Mouse (Mus musculus): Measurements from ENCODE around the gene Rnf149. TPM values are rescaled to one million over a fixed set of nuclear protein-coding genes. Genes with fewer than 3 reads are reported as not detected.
A peak's percentile ranks its signal among the peaks of the same experiment; 100 is the strongest.

Rnf149 gene
- polyA plus RNA-seq, 1 experiment from 2014 or later = 22.0 TPM

- no peak overlapping the region for H3K9ac ChIP-seq (ENCODE audit: low read length)
- no peaks in the 10 kb centered on the region for H3K9me3 ChIP-seq (ENCODE audit: control insufficient read depth, low read length)
- no peaks in the 10 kb centered on the region for H3K27me3 ChIP-seq (ENCODE audit: control insufficient read depth, insufficient read depth, low read length)
- DNase-seq (ENCODE audit: low spot score, missing footprints) (peak; percentile 98), ATAC-seq (ENCODE audit: low FRiP score) (peak; percentile 48; the same call in 1 of the 2 replicates)
- H3K4me2 ChIP-seq = no peak overlapping the region
- H3K4me1 ChIP-seq (ENCODE audit: control insufficient read depth, insufficient read depth, low read length) = no peaks in the 10 kb centered on the region
- 14% methylated on average over 7 of the region's 7 CpGs for WGBS
- H3K27ac ChIP-seq (ENCODE audit: low read depth, low read length) = no peak overlapping the region
- H3K4me3 ChIP-seq (ENCODE audit: low read depth, low read length) = no peak overlapping the region
- no peaks in the 10 kb centered on the region for H3K36me3 ChIP-seq (ENCODE audit: control insufficient read depth, insufficient read depth, low read length)
These were observed 49.8 kb downstream of the Rnf149 start for GRCm38 (mm10) chr1:39527432-39527831.

DNA sequence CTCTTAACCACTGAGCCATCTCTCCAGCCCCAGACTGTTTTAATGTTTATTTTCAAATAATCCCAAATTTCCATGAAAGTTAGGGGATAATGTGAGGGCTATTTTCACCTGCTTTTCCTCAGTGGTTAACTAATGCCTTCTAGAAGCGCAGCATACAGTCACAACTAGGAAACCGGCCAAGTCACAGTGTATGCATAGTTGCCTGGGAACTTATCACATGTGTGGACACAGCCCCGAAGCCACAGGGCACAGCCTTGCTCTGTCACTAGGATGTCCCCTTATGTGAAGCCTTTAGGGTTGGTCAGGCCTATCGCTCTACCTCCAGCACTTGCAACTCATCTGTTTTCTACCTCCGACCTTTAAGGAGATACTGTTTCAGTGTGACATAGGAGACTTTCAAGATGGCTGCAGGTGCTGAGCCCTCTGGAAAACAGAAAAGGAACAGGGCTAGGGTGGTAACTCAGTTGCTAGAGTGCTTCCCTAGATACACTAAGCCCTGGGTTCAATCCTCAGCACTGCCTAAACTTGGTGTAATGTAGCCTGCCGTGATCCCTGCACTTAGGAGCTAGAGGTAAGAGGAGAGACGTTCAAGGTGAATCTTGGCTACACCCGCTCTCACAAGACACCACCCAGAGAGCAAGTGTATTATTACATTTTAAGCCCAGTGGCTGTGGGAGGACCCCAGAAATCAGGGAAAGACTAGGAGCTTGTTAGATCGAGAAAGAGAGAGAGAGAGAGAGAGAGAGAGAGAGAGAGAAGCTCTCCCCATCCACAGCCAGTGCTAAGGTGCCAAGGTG, 50.6 kb downstream of the Rnf149 start:
- no peaks in the 10 kb centered on the region for H3K4me1 ChIP-seq (ENCODE audit: control insufficient read depth, insufficient read depth, low read length)
- ATAC-seq (ENCODE audit: low FRiP score) (no peak), DNase-seq (ENCODE audit: low spot score, missing footprints) (no peak)
- 85% methylated on average over 9 of the region's 9 CpGs for WGBS
- no peak overlapping the region for H3K4me2 ChIP-seq
- no peaks in the 10 kb centered on the region for H3K36me3 ChIP-seq (ENCODE audit: control insufficient read depth, insufficient read depth, low read length)
- no peak overlapping the region for H3K9ac ChIP-seq (ENCODE audit: low read length)
- no peaks in the 10 kb centered on the region for H3K9me3 ChIP-seq (ENCODE audit: control insufficient read depth, low read length)
- no peak overlapping the region for H3K4me3 ChIP-seq (ENCODE audit: low read depth, low read length)
- no peak overlapping the region for H3K27ac ChIP-seq (ENCODE audit: low read depth, low read length)
- H3K27me3 ChIP-seq (ENCODE audit: control insufficient read depth, insufficient read depth, low read length) = no peaks in the 10 kb centered on the region

DNA sequence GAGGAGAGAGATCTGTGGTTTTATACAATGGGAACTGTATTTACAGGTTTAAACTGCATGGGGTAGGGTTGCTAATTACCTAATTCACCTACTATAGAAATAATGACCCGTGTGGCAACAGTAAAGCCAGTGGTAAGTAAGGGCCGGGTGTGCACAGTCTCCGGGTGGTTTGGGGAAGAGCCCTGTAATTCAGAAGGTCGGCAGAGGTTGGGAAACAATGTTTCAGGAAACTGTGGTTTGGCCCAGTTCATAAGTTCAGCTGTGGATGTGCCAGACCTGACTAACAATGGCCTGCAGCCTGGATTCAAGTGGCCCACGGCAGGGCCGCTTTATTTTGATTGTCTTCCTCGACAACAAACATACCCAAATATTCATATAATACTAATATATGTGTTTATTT, 51.4 kb downstream of the Rnf149 start:
- 83% methylated on average over 7 of the region's 7 CpGs for WGBS
- no peaks in the 10 kb centered on the region for H3K27me3 ChIP-seq (ENCODE audit: control insufficient read depth, insufficient read depth, low read length)

GRCm38 (mm10) chr1:39522519-39522918, 54.7 kb downstream of the Rnf149 start:
- WGBS = 36% methylated on average over 5 of the region's 5 CpGs
- H3K36me3 ChIP-seq (ENCODE audit: control insufficient read depth, insufficient read depth, low read length) = no peaks in the 10 kb centered on the region
- no peak overlapping the region for H3K27ac ChIP-seq (ENCODE audit: low read depth, low read length)
- no peak for DNase-seq (ENCODE audit: low spot score, missing footprints)
- no peak for ATAC-seq (ENCODE audit: low FRiP score)
- H3K9me3 ChIP-seq (ENCODE audit: control insufficient read depth, low read length) = no peaks in the 10 kb centered on the region
- no peak overlapping the region for H3K4me3 ChIP-seq (ENCODE audit: low read depth, low read length)
- no peaks in the 10 kb centered on the region for H3K4me1 ChIP-seq (ENCODE audit: control insufficient read depth, insufficient read depth, low read length)
- H3K4me2 ChIP-seq = no peak overlapping the region
- no peaks in the 10 kb centered on the region for H3K27me3 ChIP-seq (ENCODE audit: control insufficient read depth, insufficient read depth, low read length)
- H3K9ac ChIP-seq (ENCODE audit: low read length) = no peak overlapping the region

More for the DNA sequence above, 51.4 kb downstream of the Rnf149 start:
- no peak overlapping the region for H3K4me2 ChIP-seq
- no peaks in the 10 kb centered on the region for H3K9me3 ChIP-seq (ENCODE audit: control insufficient read depth, low read length)
- H3K4me3 ChIP-seq (ENCODE audit: low read depth, low read length) = no peak overlapping the region
- no peaks in the 10 kb centered on the region for H3K4me1 ChIP-seq (ENCODE audit: control insufficient read depth, insufficient read depth, low read length)
- no peak for ATAC-seq (ENCODE audit: low FRiP score)
- DNase-seq (ENCODE audit: low spot score, missing footprints) = no peak
- no peak overlapping the region for H3K9ac ChIP-seq (ENCODE audit: low read length)
- no peak overlapping the region for H3K27ac ChIP-seq (ENCODE audit: low read depth, low read length)
- H3K36me3 ChIP-seq (ENCODE audit: control insufficient read depth, insufficient read depth, low read length) = no peaks in the 10 kb centered on the region

DNA sequence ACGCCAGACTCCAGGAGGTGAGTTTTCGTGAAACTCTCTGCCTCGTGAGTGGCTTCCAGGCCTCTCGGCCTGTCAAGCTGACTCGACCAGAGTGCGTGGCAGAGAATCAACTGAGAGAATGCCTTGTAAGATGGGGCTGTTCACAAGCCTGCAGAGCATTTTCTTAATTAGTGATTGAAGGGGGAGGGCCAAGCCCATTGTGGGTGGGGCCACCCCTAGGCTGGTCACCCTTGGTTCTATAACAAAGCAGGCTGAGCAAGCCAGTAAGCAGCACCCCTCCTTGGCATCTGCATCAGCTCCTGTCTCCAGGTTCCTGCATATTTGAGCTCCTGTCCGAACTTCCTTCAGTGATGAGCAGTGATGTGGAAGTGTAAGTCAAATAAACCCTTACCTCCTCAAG, 55.9 kb downstream of the Rnf149 start:
- H3K27ac ChIP-seq (ENCODE audit: low read depth, low read length) = no peak overlapping the region
- H3K9me3 ChIP-seq (ENCODE audit: control insufficient read depth, low read length) = no peaks in the 10 kb centered on the region
- H3K4me1 ChIP-seq (ENCODE audit: control insufficient read depth, insufficient read depth, low read length) = no peaks in the 10 kb centered on the region
- no peak overlapping the region for H3K4me2 ChIP-seq
- no peaks in the 10 kb centered on the region for H3K36me3 ChIP-seq (ENCODE audit: control insufficient read depth, insufficient read depth, low read length)
- H3K4me3 ChIP-seq (ENCODE audit: low read depth, low read length) = no peak overlapping the region
- H3K27me3 ChIP-seq (ENCODE audit: control insufficient read depth, insufficient read depth, low read length) = no peaks in the 10 kb centered on the region
- no peak for ATAC-seq (ENCODE audit: low FRiP score)
- DNase-seq (ENCODE audit: low spot score, missing footprints) = no peak
- H3K9ac ChIP-seq (ENCODE audit: low read length) = no peak overlapping the region
- 91% methylated on average over 7 of the region's 7 CpGs for WGBS

- WGBS = 90% methylated on average over 10 of the region's 10 CpGs
- H3K4me3 ChIP-seq (ENCODE audit: low read depth, low read length) = no peak overlapping the region
- H3K36me3 ChIP-seq (ENCODE audit: control insufficient read depth, insufficient read depth, low read length) = no peaks in the 10 kb centered on the region
- H3K9me3 ChIP-seq (ENCODE audit: control insufficient read depth, low read length) = no peaks in the 10 kb centered on the region
- H3K4me2 ChIP-seq = no peak overlapping the region
- DNase-seq (ENCODE audit: low spot score, missing footprints) (no peak), ATAC-seq (ENCODE audit: low FRiP score) (no peak)
- no peaks in the 10 kb centered on the region for H3K4me1 ChIP-seq (ENCODE audit: control insufficient read depth, insufficient read depth, low read length)
- H3K27ac ChIP-seq (ENCODE audit: low read depth, low read length) = no peak overlapping the region
- no peaks in the 10 kb centered on the region for H3K27me3 ChIP-seq (ENCODE audit: control insufficient read depth, insufficient read depth, low read length)
- no peak overlapping the region for H3K9ac ChIP-seq (ENCODE audit: low read length)
These were observed 61.8 kb downstream of the Rnf149 start for GRCm38 (mm10) chr1:39515303-39515991.

GRCm38 (mm10) chr1:39512183-39512582, 65.0 kb downstream of the Rnf149 start:
- Histone ChIP-seq H3K36me3 (ENCODE audit: control insufficient read depth, insufficient read depth, low read length) (no peaks in the 10 kb centered on the region), H3K4me1 (ENCODE audit: control insufficient read depth, insufficient read depth, low read length) (no peaks in the 10 kb centered on the region), H3K27me3 (ENCODE audit: control insufficient read depth, insufficient read depth, low read length) (no peaks in the 10 kb centered on the region), H3K9me3 (ENCODE audit: control insufficient read depth, low read length) (no peaks in the 10 kb centered on the region), H3K4me3 (ENCODE audit: low read depth, low read length) (no peak overlapping the region), H3K9ac (ENCODE audit: low read length) (no peak overlapping the region), H3K27ac (ENCODE audit: low read depth, low read length) (no peak overlapping the region), H3K4me2 (no peak overlapping the region)
- DNase-seq (ENCODE audit: low spot score, missing footprints) (no peak), ATAC-seq (ENCODE audit: low FRiP score) (no peak)
- 91% methylated on average over 1 of the region's 1 CpGs for WGBS

DNA sequence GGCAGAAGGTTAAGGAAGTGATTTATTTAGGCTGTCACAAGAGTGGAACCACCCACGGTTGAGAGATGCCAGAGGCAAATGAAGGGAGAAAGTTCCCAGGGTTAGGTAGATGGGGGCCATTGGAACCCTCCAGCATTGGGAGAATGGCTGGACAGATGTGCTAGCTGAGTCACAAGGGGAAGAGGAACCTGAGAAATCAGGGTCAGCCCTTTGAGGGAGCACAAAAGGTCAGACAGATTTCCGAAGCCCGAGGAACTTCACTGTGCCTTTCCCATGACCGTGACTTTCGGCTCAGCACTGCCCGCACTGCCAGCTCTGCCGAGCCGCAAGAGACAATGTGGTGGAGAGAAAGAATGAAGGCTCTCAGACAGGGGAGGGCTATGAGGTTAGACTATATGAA, 65.4 kb downstream of the Rnf149 start:
- Histone ChIP-seq H3K4me1 (ENCODE audit: control insufficient read depth, insufficient read depth, low read length) (no peaks in the 10 kb centered on the region), H3K4me2 (no peak overlapping the region), H3K4me3 (ENCODE audit: low read depth, low read length) (no peak overlapping the region), H3K9ac (ENCODE audit: low read length) (no peak overlapping the region), H3K27ac (ENCODE audit: low read depth, low read length) (no peak overlapping the region), H3K27me3 (ENCODE audit: control insufficient read depth, insufficient read depth, low read length) (no peaks in the 10 kb centered on the region), H3K36me3 (ENCODE audit: control insufficient read depth, insufficient read depth, low read length) (no peaks in the 10 kb centered on the region), H3K9me3 (ENCODE audit: control insufficient read depth, low read length) (no peaks in the 10 kb centered on the region)
- DNase-seq (ENCODE audit: low spot score, missing footprints) (no peak), ATAC-seq (ENCODE audit: low FRiP score) (no peak)
- WGBS = 78% methylated on average over 8 of the region's 8 CpGs

GRCm38 (mm10) chr1:39505600-39505999, 71.6 kb downstream of the Rnf149 start:
- no peaks in the 10 kb centered on the region for H3K4me1 ChIP-seq (ENCODE audit: control insufficient read depth, insufficient read depth, low read length)
- H3K36me3 ChIP-seq (ENCODE audit: control insufficient read depth, insufficient read depth, low read length) = no peaks in the 10 kb centered on the region
- no peak overlapping the region for H3K9ac ChIP-seq (ENCODE audit: low read length)
- no peaks in the 10 kb centered on the region for H3K9me3 ChIP-seq (ENCODE audit: control insufficient read depth, low read length)
- peak; percentile 31 for DNase-seq (ENCODE audit: low spot score, missing footprints)
- 81% methylated on average over 9 of the region's 9 CpGs for WGBS
- ATAC-seq (ENCODE audit: low FRiP score) = no peak
- no peak overlapping the region for H3K4me3 ChIP-seq (ENCODE audit: low read depth, low read length)
- H3K4me2 ChIP-seq = no peak overlapping the region
- no peaks in the 10 kb centered on the region for H3K27me3 ChIP-seq (ENCODE audit: control insufficient read depth, insufficient read depth, low read length)
- no peak overlapping the region for H3K27ac ChIP-seq (ENCODE audit: low read depth, low read length)
